Mouse (Mus musculus): ENCODE results near the gene Ccdc27. TPM values are rescaled to one million over a fixed set of nuclear protein-coding genes. Genes with fewer than 3 reads are reported as not detected.

Ccdc27 gene
- polyA plus RNA-seq (2012; rRNA removed): not detected in 2 replicates

DNA sequence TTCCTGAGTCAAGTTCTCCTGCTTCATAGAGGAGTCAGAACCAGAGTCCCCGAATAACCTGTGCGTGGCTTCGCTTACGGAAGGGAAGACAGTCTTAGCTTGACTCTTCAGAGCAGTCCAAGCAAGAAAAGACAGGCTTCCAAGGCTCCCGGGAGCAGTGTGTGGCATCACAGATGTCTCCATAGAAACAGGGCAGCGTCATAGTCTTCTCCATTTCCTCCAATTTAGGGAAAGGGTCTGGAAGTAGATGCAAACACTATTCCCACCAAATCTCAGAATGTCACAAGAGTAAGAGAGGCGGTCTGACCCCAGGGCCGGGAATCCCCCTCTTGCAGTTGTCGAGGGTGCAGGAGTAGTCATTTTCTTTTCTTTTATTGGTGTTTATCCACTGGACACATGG is at the start of gene Ccdc27:
Ccdc27 (minus strand) TSS at position 101 of the 400 bp plus-strand sequence.

DNA sequence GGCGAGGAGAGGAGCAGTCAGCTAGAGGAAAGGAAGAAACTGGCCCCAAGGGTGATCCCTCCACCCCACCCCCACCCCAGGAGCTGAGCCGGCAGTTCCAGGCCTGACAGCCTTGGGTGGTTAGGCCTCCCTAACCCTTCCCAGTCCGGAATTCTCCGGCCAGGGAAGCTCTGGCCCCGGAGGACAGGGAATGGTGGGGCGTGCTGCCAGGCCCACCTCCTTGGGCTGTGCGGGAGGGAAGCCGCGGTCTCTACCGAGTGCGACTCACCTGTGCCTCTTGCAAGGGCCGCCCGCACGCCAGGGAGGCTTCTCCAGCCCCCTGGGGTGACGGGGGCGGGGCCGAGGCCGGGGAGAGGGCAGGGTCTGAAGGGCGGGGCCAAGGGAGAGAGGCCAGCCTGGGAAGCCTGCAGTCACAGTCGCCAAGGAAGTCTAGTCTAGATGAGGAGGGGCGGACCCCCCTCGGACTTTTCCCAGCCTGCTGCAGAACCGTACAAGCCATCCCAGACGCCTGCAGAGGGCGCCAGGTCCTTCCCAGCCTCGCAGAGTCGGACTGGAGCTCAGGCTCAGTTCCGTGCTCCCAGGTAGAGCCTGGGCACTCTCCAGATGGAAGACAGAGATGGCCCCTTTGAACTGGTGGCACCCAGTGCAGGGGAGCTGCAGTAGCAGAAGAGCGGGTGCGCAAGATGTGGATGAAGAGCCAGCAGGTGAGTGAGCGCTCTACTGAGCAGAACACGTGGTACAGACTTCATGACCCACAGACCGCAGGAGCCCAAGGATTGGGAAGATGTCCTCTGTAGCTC is 16.6 kb downstream of the Ccdc27 start, which contains the start of gene Smim1:
Smim1 (minus strand) TSS at position 590 of the 800 bp plus-strand sequence.

GRCm38 (mm10) chr4:154011646-154012089 is 30.8 kb downstream of the Ccdc27 start, which contains the start of gene Lrrc47:
Gene Lrrc47 (plus strand): TSS chr4:154011731.

Other genes with a start within 250 kb of the Ccdc27 start
- 56.9 and 75.5 TPM in 2 replicates for gene A430005L14Rik, start 85.4 kb downstream of the Ccdc27 start, polyA plus RNA-seq (2012; rRNA removed)
- 12.8 and 20.6 TPM in 2 replicates for gene Dffb, start 67.6 kb downstream of the Ccdc27 start, polyA plus RNA-seq (2012; rRNA removed)
- 14.3 and 15.2 TPM in 2 replicates for gene Cep104, start 67.5 kb downstream of the Ccdc27 start, polyA plus RNA-seq (2012; rRNA removed)
- gene Lrrc47, start 30.9 kb downstream of the Ccdc27 start, polyA plus RNA-seq (2012; rRNA removed): 56.2 and 120 TPM in 2 replicates
- gene Smim1, start 16.4 kb downstream of the Ccdc27 start, polyA plus RNA-seq (2012; rRNA removed): 18.6 and 25.9 TPM in 2 replicates
- 1.7 and 2.4 TPM in 2 replicates for gene Trp73, start 97.5 kb upstream of the Ccdc27 start, polyA plus RNA-seq (2012; rRNA removed)
- 40.0 and 57.3 TPM in 2 replicates for gene Wrap73, start 99.7 kb upstream of the Ccdc27 start, polyA plus RNA-seq (2012; rRNA removed)
- gene Tprgl, start 118.0 kb upstream of the Ccdc27 start, polyA plus RNA-seq (2012; rRNA removed): 71.2 and 91.6 TPM in 2 replicates
- gene Megf6, start 128.1 kb upstream of the Ccdc27 start, polyA plus RNA-seq (2012; rRNA removed): 21.2 and 25.6 TPM in 2 replicates